Mouse (Mus musculus) spleen, adult 12 weeks (tissue): ENCODE measurements at regions not wholly inside any gene's neighbourhood (a gene's known extent, or its start where the extent isn't known, plus 50 kb on each side); places are given as distances from the start of the nearest gene placed in this dataset.

Source experiments
- DNase-seq: peaks from one replicate; pipeline ENCODE4 v3.0.0; 2022; ENCODE audit warnings: low spot score

DNA sequence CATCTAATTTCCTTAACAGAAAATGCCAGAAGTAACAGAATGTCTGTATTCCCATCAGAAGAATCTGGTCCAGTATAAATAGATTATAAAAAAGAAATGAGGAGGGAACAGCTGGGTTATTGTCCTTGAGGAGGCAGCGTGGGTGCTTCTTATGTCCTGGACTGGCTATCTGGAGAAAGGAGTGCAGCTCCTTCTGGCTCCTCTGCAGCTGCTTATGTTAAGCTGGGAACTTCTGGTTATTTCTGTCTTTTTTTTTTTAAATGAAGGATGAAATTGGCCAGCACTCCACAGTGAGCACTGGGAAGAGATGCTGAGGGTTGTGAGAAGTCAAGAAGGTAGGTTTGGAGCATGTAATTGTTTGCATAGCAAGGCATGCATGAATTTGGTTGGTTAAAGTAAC, 441.5 kb downstream of the Ebf1 start:
- no peak for DNase-seq

DNA sequence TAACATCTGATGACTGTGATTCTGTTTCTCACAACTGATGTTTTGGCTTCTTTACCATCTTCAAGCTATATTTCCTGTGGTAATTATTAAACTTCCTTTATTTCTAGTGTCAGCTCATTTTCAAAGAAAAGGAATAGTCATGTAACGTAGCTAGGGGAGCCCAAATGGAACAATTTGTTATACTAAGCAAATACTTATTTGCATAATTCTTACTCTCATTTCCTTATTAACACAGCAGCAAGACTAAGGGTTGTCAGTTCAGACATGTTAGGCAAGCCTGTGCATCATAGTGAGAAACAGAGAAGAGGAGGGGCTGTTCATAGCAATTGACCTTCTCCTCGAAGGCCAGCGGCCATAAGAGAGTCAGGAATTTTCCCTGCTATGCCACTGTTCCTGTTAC, 449.5 kb downstream of the Ebf1 start:
- no peak for DNase-seq

DNA sequence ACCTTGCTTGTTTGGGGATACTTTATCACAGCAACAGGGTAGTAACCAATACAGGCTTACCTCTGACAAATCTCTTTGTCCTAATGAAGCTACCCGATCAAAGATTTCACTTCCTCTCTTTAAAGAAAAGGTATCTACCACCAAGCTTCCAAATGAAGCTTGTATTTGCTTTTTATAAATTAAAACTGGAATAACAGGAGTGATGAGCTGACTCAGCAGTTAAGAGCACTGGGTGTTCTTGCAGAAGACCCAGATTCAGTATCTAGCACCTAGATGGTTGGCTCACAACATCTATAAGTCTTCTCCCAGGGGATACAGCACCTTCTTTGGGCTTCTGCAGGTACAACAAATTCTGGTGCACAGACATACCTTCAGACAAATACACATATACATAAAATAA, 453.2 kb downstream of the Ebf1 start:
- DNase-seq, result no peak

DNA sequence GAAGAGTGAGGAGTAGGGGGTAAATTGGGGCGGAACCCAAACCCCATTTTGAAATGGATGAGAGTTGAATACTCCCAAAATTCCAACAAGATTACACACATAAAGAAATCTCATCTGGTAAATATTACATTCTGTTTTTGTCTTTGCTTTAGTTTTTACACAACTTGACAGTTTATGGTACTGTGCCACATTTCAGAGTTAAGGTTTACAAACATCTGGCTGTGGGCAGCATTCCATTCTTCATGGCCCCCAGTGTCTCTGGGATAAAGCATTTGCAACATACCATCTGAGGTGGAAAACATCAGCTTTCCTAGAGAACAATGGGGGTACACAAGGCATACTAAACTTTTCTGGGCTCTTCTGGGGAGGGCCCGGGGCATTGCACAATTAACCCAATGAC, 454.1 kb downstream of the Ebf1 start:
- DNase-seq, result no peak

DNA sequence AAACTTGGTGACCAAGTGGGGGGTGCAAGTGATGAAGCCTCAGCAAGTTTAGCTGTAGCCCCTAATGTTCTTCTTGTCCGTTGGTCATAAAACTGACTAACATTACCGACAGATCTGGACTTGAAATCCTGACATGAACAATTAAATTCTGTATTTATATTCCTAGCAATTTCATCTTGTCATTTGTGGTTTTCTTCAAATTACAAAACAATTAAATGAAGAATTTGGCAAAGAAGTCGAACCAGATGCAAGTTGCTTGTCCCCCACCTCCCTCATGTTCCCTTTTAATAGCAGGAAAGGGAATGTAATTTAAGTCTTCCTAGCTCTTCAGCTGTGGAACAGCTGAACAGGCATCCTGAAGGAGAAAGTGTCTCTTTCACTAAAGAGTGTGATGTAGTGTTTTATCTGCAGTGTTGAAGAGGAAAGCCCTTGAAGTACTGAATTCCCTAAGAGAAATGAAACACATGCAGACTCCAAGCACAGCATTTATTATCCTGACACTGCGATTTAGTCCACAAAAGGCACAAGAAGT, 467.5 kb downstream of the Ebf1 start:
- DNase-seq, result no peak

DNA sequence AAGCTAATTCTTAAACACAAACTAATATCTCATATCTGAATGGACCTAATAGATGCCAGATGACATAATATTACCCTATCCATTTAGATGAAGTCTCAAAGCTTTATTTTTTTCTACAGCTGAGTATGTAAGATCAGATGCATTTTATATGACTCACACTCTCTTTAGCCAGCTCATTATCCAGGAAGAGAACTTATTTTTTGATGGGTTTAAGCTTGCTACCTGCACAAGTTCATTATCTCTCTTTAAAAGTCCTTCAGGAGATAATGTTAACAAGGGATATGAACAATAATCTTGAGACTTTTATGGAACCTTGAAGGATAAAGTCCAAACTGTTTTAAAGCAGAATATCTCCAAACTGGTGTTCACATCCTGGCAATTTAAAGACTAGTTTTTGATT, 468.0 kb downstream of the Ebf1 start:
- DNase-seq, result no peak

DNA sequence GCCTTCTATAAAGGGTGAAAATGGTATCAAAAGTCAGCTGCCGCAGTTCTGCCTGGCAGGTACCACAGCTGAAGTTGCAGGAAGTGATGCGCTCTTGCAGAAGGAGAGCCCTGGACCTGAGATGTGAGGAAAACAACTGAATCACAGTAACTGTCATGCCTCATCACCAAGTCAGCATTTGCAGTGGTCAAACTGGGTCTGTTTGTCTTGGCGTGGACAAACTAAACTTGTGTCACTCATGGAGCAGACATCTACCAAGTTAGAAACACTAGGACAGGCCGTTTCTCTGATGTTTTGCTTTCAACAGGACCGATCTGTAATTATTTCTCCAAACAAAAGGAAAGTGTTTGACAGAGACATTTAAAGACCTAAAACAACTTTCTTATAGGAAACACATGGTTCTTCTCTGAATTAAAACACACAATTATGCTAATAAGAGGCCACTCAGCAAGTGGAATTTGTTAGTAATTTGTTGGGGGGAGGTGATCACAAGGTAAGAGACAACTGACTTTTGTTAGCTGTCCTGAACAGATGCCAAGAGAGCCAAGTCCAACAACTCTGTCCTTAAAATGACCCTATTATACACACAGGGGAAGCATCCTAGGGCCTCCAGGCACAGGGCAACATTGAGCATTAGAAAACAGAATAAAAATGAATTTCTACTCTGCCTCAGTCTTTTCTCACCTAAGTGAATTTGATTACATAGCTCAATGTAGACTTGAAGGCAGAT, 470.2 kb downstream of the Ebf1 start:
- DNase-seq, result no peak

DNA sequence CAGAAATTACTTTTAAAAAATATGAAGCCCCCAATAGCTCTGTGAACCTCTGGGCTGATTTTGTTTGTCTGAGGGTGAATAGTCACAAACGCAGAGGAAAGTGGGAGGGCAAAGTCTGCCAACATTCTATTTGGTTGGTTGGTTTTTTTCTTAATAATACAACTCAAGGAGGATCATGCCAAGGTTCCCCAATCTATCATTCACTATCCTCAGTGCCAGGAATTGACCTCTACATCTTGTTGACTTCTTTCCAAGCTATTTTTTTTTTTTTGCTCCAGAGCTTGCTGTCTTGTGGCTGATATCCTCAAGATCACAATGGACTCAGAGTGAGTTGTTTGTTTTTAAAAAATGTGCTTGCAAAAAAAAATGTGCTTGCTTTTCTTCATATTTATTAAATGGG, 471.2 kb downstream of the Ebf1 start:
- no peak for DNase-seq

DNA sequence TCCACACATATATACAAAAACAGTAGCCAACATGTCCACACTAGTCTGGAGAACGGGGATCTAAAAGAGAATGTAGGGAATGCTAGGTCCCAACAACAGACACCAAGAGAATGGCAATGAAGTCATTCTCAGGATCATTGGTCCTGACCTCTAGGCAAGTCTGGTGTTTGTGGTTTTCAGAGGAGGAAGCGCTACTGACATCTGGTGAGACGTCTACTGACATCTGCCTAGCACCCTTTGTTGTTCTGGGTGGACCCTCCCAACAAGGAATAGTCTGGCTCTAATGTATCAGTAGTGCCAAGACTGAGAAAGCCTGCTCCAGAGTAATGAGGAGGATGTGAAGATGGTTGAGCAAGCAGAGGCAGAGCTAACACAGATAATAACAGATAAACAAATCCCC, 472.4 kb downstream of the Ebf1 start:
- DNase-seq, result no peak

DNA sequence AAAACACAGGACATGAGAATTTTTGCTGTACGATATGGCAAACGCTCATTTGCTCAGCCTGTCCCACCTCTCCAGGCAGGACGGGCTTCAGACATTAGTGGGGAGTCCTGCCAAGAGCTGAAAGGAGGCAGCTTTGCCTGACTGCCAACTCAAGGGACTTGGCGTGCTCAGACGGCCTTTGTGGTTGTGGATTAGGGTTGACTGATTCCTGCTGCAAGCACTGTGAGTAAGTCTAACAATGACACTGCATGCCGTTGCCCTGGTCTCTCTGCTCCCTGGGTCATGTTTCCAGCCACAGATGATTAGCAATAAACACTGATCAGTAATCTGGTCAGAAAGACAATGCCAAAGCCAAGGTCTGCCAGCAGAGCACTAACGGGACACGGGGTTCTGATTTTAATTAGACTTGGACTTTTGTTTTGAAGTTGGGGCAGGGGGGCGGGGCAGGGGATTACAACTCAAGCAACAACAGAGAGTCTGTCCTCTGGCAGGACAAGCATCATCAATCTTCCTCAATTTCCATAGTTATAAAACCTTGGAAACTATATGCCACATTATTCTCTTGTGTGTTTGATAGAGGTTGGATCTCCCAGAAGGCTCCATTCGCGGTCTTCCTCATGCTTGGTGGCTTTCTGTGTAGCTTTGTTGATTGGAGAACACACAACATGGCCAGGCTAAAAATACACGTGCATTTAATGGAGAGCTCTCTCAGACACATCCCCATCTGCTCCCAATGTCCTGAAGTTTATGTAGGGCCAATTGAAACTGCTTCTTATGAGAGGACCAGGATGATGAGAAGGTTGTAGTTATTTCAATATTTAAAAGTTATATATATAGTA, 486.6 kb downstream of the Ebf1 start:
- DNase-seq, result no peak

DNA sequence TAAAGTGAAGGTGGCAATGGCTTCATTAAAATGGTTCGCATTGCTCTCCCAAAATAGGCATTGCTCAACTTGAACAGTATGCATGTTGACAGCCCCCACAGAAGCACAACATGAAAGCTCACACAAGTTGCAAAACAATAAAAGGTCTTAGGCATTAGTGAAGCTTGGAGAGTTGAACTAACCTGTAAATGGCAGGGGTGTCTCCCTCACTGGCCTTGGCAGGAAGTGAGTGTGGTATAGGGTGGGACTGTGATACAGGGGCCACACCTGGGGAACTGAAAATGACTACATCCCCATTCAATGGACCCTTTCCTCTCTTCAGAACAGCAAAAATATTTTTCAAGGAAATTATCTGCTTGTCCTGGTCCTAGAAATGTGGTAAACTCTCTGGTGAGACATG, 499.6 kb downstream of the Ebf1 start:
- DNase-seq, result peak; percentile 6

DNA sequence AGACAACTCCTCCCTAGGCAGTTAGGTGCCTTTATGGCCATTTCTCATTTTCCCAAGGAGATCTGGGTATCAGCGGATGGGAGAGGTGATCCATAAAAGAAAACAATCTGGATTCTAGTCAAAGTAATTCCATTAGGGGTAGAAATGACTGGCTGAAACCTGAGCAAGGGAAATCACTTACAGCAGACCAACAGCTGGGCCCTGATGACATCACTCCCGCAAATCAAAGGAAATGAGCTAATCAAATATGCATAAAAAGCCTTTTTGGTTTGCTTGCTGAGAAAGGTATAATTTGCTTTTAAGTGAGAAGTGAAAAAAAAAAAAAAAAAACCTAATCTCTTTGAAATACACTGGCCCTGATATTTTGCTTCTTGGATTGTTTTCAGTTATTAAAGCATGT, 506.2 kb downstream of the Ebf1 start:
- no peak for DNase-seq

DNA sequence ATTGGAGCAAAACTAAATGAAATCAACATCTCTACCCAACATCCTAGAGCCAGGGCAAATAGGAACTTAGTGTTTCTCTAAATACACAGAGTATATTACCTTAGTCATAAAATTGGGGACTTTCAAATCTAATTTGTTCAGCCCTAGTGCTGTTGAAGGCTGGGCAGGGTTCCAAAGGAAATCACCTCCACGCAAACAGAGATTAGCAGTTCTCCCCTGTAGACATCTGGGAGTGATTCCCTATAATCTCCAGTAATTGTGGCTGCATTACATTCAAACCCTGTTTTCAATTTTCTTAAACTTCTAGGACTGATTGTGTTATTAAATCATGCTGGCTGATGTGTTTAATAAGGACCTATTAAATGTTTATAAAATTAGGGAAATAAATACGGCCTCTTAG, 519.7 kb downstream of the Ebf1 start:
- DNase-seq, result no peak

DNA sequence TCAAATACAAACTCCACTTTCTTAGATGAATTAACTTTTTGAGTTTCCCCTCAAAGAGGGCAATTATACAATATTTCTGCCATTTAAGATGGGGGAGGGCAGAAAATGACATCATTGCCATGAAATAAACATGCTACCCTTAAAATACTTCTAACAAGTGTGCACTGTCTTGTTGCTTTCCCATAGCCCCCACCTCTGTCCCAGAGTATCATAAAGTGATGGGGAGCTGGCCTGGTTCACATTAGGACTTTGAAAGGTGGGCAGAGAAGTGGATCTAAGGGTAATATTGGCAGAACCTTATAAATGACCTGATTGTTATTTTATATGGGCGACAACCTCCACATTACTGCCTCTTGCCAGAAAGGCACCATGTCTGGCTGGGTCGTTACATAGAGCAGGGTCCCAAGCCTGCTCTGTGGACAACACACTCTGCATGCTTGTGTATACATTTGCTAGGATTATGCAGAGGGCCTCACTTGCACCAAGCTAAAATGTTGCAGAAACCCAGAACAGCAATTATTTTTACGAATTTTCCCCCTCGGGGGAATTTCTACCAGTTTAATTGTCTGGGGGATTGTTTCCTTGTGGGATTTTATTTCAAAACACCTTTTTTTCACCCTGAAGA, 521.3 kb downstream of the Ebf1 start:
- DNase-seq, result no peak

DNA sequence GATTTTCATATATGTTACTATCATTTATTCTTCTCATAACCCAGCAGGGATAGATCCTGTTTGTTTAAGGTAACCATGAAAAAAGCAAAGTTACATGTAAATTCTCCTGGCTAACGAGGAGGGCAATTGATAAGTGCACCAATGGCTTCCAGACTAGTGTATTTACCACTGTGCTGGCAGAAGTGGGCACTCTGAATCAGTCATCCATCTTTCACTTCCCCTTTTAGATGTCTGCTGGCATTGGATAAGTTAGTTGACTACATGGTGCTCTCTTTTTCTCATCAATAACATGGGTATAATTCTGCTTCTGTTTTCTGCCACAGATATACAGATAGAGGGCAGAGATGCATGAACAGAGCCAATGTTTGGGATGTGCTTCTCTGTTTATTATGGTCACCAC, 523.4 kb downstream of the Ebf1 start:
- DNase-seq, result no peak

DNA sequence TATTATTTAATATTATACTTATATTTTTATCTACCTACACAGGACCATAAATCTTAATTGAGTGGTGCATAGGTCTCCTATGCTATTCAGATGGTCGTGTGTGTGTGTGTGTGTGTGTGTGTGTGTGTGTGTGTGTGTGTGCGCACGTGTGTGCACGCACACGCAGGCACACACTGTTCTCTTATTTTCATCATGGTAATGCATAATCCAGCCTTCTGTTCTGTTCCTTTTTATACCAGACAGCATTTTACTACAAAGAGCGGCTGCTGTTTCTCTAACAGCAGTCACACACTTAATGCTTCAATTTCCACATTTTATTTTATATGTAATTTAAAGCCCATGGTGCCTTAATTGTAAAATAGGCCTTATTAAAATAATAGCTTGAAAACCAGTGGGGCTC, 537.0 kb downstream of the Ebf1 start:
- no peak for DNase-seq

DNA sequence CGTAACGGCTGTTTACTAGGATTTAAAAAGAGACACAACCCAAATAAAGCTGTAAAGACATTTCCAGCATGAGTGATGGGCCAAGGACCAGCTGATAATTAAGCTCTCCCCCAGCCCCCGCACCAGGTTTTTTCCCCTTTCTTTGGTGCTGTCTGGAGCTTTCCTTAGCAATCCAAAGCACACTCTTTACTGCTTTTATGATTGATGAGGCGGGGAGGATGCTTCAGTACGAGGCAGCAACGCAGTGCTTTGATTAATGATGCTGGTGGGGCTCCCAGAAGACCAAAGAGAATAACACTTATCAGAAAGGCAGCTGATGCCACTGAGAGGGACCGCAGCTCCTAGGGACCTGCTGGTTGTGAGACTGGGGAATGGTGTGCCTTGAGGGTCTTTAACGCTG, 537.4 kb downstream of the Ebf1 start:
- DNase-seq, result no peak

DNA sequence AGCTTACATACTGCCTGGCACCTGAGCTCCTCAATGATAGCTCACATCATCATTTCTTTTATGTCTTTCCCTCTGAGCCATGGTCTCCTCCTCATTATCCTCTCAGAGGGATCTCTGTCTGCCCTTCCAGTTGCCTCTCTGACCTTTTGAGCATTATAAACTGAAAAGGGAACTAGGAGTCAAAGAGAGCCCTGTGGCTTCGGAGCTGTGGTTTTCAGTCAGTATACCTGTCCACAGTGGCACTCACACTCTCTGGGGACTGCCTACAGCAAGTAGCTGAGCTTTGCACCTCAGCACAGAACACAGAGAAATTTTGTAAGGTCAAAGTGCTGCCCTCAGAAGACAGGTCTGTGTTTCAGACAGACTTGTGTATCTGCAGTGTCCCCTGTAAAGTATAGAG, 538.7 kb downstream of the Ebf1 start:
- DNase-seq, result no peak

DNA sequence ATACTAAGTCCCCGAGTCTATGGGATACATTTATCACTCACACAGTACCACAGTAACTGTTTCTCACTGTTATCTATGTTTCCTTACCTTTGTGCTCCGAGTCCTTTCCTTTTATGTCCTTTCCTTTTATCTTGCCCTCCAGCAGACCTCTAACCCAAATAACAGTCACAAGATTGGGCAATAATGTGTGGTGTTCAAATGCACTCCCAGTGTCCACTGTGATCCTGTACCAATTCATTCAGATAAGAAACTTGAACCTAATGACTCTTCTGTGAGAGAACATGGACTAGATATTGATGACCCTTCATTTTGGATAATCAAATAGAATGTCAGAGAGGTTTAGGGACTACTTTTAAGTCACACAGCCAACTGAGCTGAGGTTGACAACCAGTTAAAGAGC, 541.2 kb downstream of the Ebf1 start:
- DNase-seq, result no peak

DNA sequence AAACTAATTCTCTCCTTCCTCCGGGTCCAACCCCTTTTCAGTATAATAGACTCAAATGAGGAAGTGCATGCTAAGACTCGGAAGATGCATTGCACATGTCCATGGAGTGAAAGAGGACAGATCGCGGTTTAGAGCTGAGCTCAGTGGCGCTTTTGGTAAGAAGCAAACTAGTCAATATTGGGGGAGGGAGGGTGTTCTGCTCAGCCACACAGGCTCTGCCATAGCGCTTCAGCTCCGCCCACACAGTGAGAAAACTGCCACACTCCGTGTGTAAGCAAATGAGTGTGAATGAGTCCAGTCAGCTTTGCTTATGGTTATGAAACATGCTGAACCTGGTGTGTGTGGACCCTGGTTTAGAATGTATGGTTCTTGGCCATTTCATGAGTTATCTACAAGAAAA, 543.8 kb downstream of the Ebf1 start:
- no peak for DNase-seq

DNA sequence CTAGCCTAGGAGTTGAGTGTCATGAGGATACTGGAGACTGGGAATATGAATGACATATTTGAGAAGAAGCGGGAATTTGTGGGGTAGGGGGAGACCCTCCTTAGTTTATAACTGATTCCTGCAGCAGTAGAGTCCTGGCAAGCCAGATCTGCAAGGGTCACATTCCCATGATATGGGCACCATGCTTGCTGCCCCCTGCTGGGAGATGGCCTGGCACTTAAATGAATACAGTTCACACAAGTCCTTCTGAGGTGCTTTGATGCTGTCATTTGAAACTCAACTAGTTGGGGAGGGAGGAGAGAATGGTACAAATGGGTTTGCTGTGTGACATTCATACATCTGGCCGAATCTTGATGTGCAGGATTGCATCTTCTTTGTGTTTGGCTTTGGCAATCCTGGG, 556.4 kb downstream of the Ebf1 start:
- no peak for DNase-seq

DNA sequence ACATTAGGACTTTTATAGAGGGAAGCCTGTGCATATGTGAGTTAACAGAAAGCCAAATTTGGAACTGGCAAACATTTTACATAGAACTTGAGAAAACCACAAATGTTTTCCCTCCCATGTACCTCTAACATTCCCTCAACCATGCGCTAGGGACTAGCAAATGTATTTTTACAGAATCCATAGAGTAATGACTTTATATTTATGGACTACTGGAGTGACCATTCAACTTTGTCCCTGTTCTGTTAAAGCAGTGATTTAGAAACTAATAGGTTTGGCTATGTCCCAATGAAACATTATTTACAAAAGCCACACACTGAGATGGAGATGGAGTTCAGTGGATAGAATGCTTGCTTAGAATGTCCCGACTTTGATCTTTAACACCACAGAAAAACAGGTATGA, 557.0 kb downstream of the Ebf1 start:
- DNase-seq, result no peak
